Mouse (Mus musculus) brown adipose tissue, adult 24 weeks (tissue): ENCODE results near the gene Mlxipl. TPM values are rescaled to one million over a fixed set of nuclear protein-coding genes. Genes with fewer than 3 reads are reported as not detected.

Experiments used
- H3K27ac ChIP-seq: fragments of 200-500 bp; replicated peaks from 2 replicates; pipeline ENCODE4 v1.5.1; 2012; ENCODE audit warnings: low read depth, mild to moderate bottlenecking, low read length
- H3K4me1 ChIP-seq: fragments of 200-500 bp; 2 replicates; pipeline ENCODE4 v1.6.1; 2012; ENCODE audit warnings: low read length, mixed read lengths; ENCODE audit not compliant: control insufficient read depth, insufficient read depth, insufficient read length
- H3K4me3 ChIP-seq: fragments of 200-500 bp; 2 replicates; pipeline ENCODE4 v1.5.1; 2012; ENCODE audit warnings: low read depth, mild to moderate bottlenecking, low read length, moderate library complexity; ENCODE audit not compliant: insufficient read depth
- polyA plus RNA-seq: library from polyadenylated mRNA; stranded (reverse); fragments of >200 nt; gene quantifications from 2 replicates; pipeline ENCODE4 v1.2.4, GENCODE M21; 2012; ENCODE audit not compliant: missing spikeins, insufficient read depth, insufficient read length

The Mlxipl gene
- polyA plus RNA-seq, 1 experiment = 174 TPM

GRCm38 (mm10) chr5:135073349-135074150 lies 16.1 kb upstream of the Mlxipl start:
- no peak overlapping the region for H3K27ac ChIP-seq
- no peak overlapping the region for H3K4me3 ChIP-seq

GRCm38 (mm10) chr5:135075655-135076054 lies 14.0 kb upstream of the Mlxipl start:
- Histone ChIP-seq H3K4me1 (no peaks in the 10 kb centered on the region; the same call in none of the 2 replicates), H3K27ac (no peak overlapping the region), H3K4me3 (no peak overlapping the region)

More at GRCm38 (mm10) chr5:135073349-135074150, 16.1 kb upstream of the Mlxipl start:
- H3K4me1 ChIP-seq = no peaks in the 10 kb centered on the region; the same call in 1 of the 2 replicates

DNA sequence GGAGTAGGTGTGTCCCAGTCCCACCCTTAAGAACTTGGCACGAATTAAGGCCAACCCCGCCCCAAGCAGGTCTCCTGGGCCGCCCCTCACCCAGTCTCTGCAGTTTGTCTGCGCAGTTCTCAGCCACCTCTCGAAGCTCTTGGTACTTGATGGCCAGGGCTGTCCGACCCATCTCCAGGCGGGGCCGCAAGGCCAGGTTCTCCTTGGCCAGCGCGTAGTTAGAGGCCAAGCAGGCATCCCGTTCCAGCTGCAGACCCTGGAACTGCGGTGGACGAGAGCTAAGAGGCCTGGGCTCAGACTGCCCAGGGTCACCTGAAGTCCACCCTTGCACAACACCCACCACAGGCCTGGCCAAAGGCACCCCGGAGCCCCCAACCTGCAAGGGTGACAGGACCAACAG lies 13.3 kb upstream of the Mlxipl start:
- Histone ChIP-seq H3K4me1 (no peaks in the 10 kb centered on the region; the same call in none of the 2 replicates), H3K27ac (no peak overlapping the region), H3K4me3 (no peak overlapping the region)

DNA sequence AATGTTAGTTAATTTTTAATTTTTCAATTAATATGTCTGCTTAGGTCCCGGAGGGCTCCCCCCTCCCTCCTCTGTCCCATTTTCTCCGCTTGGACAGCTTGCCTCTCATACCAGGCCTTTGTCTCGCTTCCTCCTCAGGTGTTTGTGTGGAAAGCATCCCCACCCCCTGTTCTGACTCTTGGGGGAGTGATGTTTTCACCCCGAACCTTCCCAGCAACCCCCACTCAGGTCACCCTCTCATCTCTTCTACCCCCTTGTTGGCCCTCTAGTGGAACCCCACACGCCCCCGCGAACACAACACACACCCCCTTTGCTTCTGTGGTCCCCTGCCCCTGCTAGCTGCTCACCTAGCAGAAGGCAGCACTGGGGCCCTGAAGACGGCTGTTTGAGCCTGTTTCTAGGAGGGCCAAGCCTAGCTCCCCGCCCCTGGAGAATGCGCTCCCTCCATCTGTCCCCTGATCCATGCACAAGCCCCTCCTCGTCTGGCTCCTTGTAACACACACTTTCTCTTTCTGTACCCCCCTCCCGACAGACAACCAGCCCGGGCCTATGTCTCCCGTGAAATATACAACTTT lies 12.7 kb upstream of the Mlxipl start:
- H3K4me3 ChIP-seq = peak overlapping the region; percentile 75
- H3K27ac ChIP-seq = no peak overlapping the region
- no peaks in the 10 kb centered on the region; the same call in none of the 2 replicates for H3K4me1 ChIP-seq

GRCm38 (mm10) chr5:135077564-135078481 lies 11.9 kb upstream of the Mlxipl start, which contains the start of gene Vps37d:
TSS of gene Vps37d (minus strand) at chr5:135078266.
- no peaks in the 10 kb centered on the region; the same call in none of the 2 replicates for H3K4me1 ChIP-seq
- no peak within 1 kb of the TSS for H3K27ac ChIP-seq
- peak within 1 kb of the TSS; percentile 75 for H3K4me3 ChIP-seq

- Histone ChIP-seq H3K4me1 (no peaks in the 10 kb centered on the region; the same call in none of the 2 replicates), H3K4me3 (peak overlapping the region; percentile 56), H3K27ac (no peak overlapping the region)
Observed at GRCm38 (mm10) chr5:135078482-135078810, 11.2 kb upstream of the Mlxipl start.

- H3K4me3 ChIP-seq = no peak overlapping the region
- no peaks in the 10 kb centered on the region; the same call in none of the 2 replicates for H3K4me1 ChIP-seq
- no peak overlapping the region for H3K27ac ChIP-seq
Observed at GRCm38 (mm10) chr5:135079578-135079977, 10.1 kb upstream of the Mlxipl start.

DNA sequence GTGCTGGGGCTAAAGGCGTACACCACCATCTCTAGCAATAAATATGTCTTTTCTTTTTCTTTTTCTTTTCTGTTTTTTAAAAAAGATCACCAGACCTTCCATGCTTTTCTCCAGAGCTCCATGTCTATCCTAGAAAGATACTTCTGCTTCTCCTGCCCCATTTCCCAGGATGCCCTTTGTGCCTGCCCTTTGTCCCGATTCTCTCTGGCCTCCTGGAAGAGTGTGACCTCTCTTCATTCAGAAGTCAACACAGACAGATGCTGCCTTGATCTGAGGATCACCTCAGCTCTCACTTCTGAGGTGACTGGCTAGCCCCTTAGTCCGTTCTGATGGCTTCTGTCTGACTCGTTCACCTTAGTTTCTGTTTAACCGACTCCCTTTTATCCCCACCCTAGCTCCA lies 9.2 kb upstream of the Mlxipl start:
- H3K4me3 ChIP-seq = no peak overlapping the region
- H3K4me1 ChIP-seq = no peaks in the 10 kb centered on the region; the same call in none of the 2 replicates
- H3K27ac ChIP-seq = no peak overlapping the region

- no peak overlapping the region for H3K4me3 ChIP-seq
- H3K27ac ChIP-seq = no peak overlapping the region
- H3K4me1 ChIP-seq = no peaks in the 10 kb centered on the region
Observed at GRCm38 (mm10) chr5:135086871-135087270, 2.8 kb upstream of the Mlxipl start.

DNA sequence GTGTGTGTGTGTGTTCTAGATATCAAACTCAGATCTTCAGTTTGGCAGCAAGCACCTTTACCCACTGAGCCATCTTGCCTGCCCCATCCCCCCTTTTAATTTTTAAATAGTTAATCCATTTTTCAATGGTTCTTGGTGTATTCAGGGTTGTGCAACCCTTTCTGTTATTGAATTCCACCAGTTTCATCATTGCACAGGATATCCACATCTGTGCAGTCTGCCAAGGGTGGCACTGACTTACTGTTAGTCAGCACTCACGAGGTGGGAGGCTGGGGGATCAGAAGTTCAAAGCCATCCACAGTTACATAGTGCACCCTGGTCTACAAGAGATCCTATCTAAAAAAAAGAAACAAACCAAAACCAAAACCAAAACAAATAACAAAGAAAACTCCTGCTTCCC lies 11.3 kb downstream of the Mlxipl start:
- no peak overlapping the region for H3K27ac ChIP-seq

GRCm38 (mm10) chr5:135103999-135104660 lies 14.4 kb downstream of the Mlxipl start:
- no peak overlapping the region for H3K4me3 ChIP-seq
- H3K4me1 ChIP-seq = 0 out of 2 replicates have a peak, but pooled peaks cover 1% of the 10 kb centered on the region
- no peak overlapping the region for H3K27ac ChIP-seq

More for the DNA sequence above, 11.3 kb downstream of the Mlxipl start:
- Histone ChIP-seq H3K4me1 (no peaks in the 10 kb centered on the region), H3K4me3 (no peak overlapping the region)

DNA sequence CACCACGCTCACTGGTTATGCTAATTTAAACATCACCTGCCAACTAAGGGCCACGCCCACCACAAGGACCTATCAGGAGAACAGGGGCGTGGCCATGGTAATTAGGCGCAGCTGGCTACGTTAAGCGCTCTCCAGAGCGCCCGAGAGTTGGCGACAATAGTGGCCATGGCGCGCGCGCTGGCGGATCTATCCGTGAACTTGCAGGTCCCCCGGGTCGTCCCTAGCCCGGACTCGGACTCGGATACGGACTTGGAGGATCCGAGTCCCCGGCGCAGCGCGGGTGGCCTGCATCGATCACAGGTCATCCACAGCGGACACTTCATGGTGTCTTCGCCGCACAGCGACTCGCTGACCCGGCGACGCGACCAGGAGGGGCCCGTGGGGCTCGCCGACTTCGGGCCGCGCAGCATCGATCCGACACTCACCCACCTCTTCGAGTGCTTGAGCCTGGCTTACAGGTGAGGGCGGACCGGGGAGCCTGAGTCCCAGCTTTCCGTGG lies 17.1 kb downstream of the Mlxipl start:
- peak overlapping the region; percentile 76 for H3K27ac ChIP-seq
- peaks cover 9% of the 10 kb centered on the region for H3K4me1 ChIP-seq
- peak overlapping the region; percentile 86 for H3K4me3 ChIP-seq

DNA sequence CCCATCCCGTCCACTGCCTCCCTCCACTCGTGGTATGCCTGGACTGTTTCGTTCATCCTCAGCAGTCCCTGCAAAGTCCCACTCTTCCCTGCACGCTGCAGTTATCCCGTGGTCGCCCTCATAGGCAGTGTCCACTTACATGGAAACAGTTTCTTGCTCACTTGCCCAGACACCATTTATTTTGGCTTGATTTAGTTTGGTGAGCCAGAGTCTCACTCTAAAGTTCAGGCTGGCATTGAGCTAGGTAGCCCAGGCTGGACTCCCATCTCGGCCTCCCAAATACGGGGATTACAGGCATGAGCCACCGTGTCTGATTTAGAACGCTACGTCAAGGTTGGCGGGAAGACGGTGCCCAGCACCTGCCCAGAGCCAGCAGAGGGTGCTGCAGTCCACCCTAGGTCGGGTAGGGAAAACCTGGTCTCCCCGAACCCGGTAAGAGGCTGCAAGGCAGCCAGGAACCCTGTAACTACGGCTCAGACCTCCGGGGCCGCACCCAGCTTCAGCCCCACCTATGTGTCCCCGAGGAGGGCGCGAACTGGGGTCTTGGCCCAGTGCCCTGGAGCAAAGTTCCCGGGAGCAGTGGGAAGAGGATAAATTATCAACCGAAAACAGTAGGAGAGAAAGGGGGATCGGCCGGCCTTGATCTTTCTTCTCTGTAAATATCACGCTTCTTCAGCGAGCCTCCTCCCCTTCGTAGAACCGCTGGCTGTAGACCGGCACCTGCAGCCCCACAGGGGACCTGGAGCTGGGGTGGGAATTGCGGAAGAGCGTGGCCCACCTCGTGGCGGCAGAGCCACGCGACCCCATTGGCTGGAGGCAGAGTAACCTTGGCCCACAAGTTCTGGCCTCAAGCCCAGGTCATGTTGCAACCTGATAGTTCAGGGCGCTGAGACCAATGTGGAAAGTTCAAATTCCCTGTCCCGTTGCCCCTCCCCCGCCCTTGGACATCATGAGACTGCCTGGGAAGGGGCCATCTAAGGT lies 18.1 kb downstream of the Mlxipl start:
- H3K4me1 ChIP-seq = peaks cover 9% of the 10 kb centered on the region
- peak overlapping the region; percentile 86 for H3K4me3 ChIP-seq
- peak overlapping the region; percentile 76 for H3K27ac ChIP-seq
